11 mouse cellular contexts compared by ENCODE assay signal in genomic region chr3:152121169-152122009, GRCm38 (mm10). TPM values are rescaled to one million over a fixed set of nuclear protein-coding genes. Genes with fewer than 3 reads are reported as not detected.
DNase-seq lines count a peak whose midpoint lies in the region; ATAC-seq and TF ChIP-seq lines count a peak whose summit lies in the region.
"Had no signal": no experiment of that assay in that cellular context is flagged by ENCODE, and none has a peak within 500 bp of the region (broad histone marks: within the 10 kb centered on the region; RNA-seq: fewer than 3 reads in every experiment).

No protein-coding gene starts in this region.

- H3K4me2 ChIP-seq in embryonic facial prominence, embryonic 14.5 days (ENCODE audit: low read depth, low read length), result no peak overlapping the region
- H3K4me2 ChIP-seq in liver, embryonic 14.5 days (ENCODE audit: low read depth), result peak overlapping the region; percentile 68
- H3K4me2 ChIP-seq in forebrain, embryonic 13.5 days, result no peak overlapping the region

- peak overlapping the region; percentile 79 for H3K27ac ChIP-seq in heart, embryonic 10.5 days
- peak overlapping the region; percentile 28; the same call in 1 of the 2 replicates for H3K27ac ChIP-seq in embryonic facial prominence, embryonic 14.5 days (replicated peaks; ENCODE audit: low read depth, low read length)
- peak overlapping the region; percentile 90 for H3K27ac ChIP-seq in liver, embryonic 14.5 days
- no peak overlapping the region for H3K27ac ChIP-seq in forebrain, embryonic 13.5 days
- H3K27ac ChIP-seq: hindbrain, postnatal 0 days had no signal

- H3K9me3 ChIP-seq in heart, embryonic 10.5 days, result no peaks in the 10 kb centered on the region
- H3K9me3 ChIP-seq in embryonic facial prominence, embryonic 14.5 days (ENCODE audit: control insufficient read depth, low read length), result no peaks in the 10 kb centered on the region
- no peaks in the 10 kb centered on the region for H3K9me3 ChIP-seq in liver, embryonic 14.5 days (ENCODE audit: control insufficient read depth, low read length)
- H3K9me3 ChIP-seq in forebrain, embryonic 13.5 days (replicated peaks), result no peaks in the 10 kb centered on the region

- no peak for ATAC-seq in embryonic facial prominence, embryonic 14.5 days (ENCODE audit: low read depth)
- ATAC-seq in liver, embryonic 14.5 days (ENCODE audit: insufficient read depth), result no peak
- ATAC-seq in forebrain, embryonic 13.5 days, result no peak
- ATAC-seq: hindbrain, postnatal 0 days had no signal

- no peak for TF ChIP-seq CTCF in liver, embryonic 14.5 days (IDR thresholded peaks at IDR 0.05; ENCODE audit: low read depth)

- no peak overlapping the region for H3K9ac ChIP-seq in embryonic facial prominence, embryonic 14.5 days (ENCODE audit: low read depth, low read length)
- peak overlapping the region; percentile 36 for H3K9ac ChIP-seq in liver, embryonic 14.5 days (replicated peaks)
- H3K9ac ChIP-seq in forebrain, embryonic 13.5 days, result no peak overlapping the region

- intact Hi-C loops in heart, postnatal 14 days (cut with DNase I), result no loop called here

- DNase-seq in heart, embryonic 10.5 days (ENCODE audit: low spot score), result peak; percentile 25
- no peak for DNase-seq in heart, postnatal 14 days
- peak; percentile 82 for DNase-seq in 3T3-L1 (ENCODE audit: low read depth, low spot score)
- DNase-seq in embryonic facial prominence, embryonic 14.5 days (ENCODE audit: low spot score), result no peak
- no peak for DNase-seq in liver, embryonic 14.5 days (ENCODE audit: low read depth in 3 of 3, low spot score in 3 of 3)
- no peak for DNase-seq in layer of hippocampus, adult 8-10 months (ENCODE audit: low spot score in 2 of 2)
- DNase-seq in testis, postnatal 10 days (ENCODE audit: low spot score), result no peak
- DNase-seq: cerebellum, adult 18-20 months had no signal

- H3K4me3 ChIP-seq in heart, embryonic 10.5 days, result no peak overlapping the region
- H3K4me3 ChIP-seq in embryonic facial prominence, embryonic 14.5 days (ENCODE audit: low read depth, low read length), result no peak overlapping the region
- H3K4me3 ChIP-seq in liver, embryonic 14.5 days (ENCODE audit: insufficient read depth in 1 of 2, low read depth in 2 of 2, low read length in 2 of 2), result no peak overlapping the region
- H3K4me3 ChIP-seq in forebrain, embryonic 13.5 days, result no peak overlapping the region

- WGBS in heart, embryonic 10.5 days, result 75% methylated on average over 11 of the region's 11 CpGs
- 67% methylated on average over 11 of the region's 11 CpGs for WGBS in embryonic facial prominence, embryonic 14.5 days
- 67% methylated on average over 11 of the region's 11 CpGs for WGBS in liver, embryonic 14.5 days (ENCODE audit: insufficient replicate concordance)
- 86% methylated on average over 11 of the region's 11 CpGs for WGBS in forebrain, embryonic 13.5 days

- no peak for TF ChIP-seq EP300 in liver, embryonic 14.5 days (IDR thresholded peaks at IDR 0.05; ENCODE audit: low read depth)

- peaks cover 52% of the 10 kb centered on the region for H3K4me1 ChIP-seq in heart, embryonic 10.5 days
- H3K4me1 ChIP-seq in embryonic facial prominence, embryonic 14.5 days (ENCODE audit: control insufficient read depth, insufficient read depth, low read length), result peaks cover 6% of the 10 kb centered on the region; the same call in 1 of the 2 replicates
- H3K4me1 ChIP-seq in liver, embryonic 14.5 days (replicated peaks; ENCODE audit: control insufficient read depth in 2 of 2, insufficient read depth in 2 of 2, low read length in 1 of 2), result peaks cover 41 to 47% of the 10 kb centered on the region in 2 experiments
- no peaks in the 10 kb centered on the region for H3K4me1 ChIP-seq in forebrain, embryonic 13.5 days

- no peaks in the 10 kb centered on the region; the same call in 1 of the 2 replicates for H3K36me3 ChIP-seq in heart, embryonic 10.5 days
- no peaks in the 10 kb centered on the region for H3K36me3 ChIP-seq in embryonic facial prominence, embryonic 14.5 days (ENCODE audit: control insufficient read depth, insufficient read depth, low read length)
- no peaks in the 10 kb centered on the region for H3K36me3 ChIP-seq in liver, embryonic 14.5 days (replicated peaks; ENCODE audit: control insufficient read depth, insufficient read depth, low read depth)
- H3K36me3 ChIP-seq in forebrain, embryonic 13.5 days (ENCODE audit: poor library complexity, severe bottlenecking), result no peaks in the 10 kb centered on the region

- no peaks in the 10 kb centered on the region for H3K27me3 ChIP-seq in heart, embryonic 10.5 days (ENCODE audit: insufficient read depth, poor library complexity, severe bottlenecking)
- no peaks in the 10 kb centered on the region for H3K27me3 ChIP-seq in embryonic facial prominence, embryonic 14.5 days (replicated peaks; ENCODE audit: control insufficient read depth, insufficient read depth, low read length)
- no peaks in the 10 kb centered on the region for H3K27me3 ChIP-seq in liver, embryonic 14.5 days (ENCODE audit: control insufficient read depth, insufficient read depth, low read length)
- H3K27me3 ChIP-seq in forebrain, embryonic 13.5 days, result no peaks in the 10 kb centered on the region

RNA-seq across cellular contexts. Expression of gene Gipc2, which starts 44.6 kb away (rescaled TPM):
- polyA plus RNA-seq in heart, embryonic 10.5 days (2016; fragmentation: Nextera tagmentation; extraction: Ambion mirVana), result 4.2 and 10.8 TPM in 2 replicates
- 1 to 10 TPM; 2.1 to 2.9 TPM for total RNA-seq in heart, postnatal 14 days (2021)
- 2.3 and 4.6 TPM in 2 replicates for polyA plus RNA-seq in embryonic facial prominence, embryonic 14.5 days (2014; fragmentation: Nextera tagmentation; extraction: Ambion mirVana)
- polyA plus RNA-seq in liver, embryonic 14.5 days (2012; rRNA removed), result 5.1 and 7.7 TPM in 2 replicates
- polyA plus RNA-seq in liver, embryonic 14.5 days (2014; fragmentation: Nextera tagmentation; extraction: Ambion mirVana), result 16.9 and 17.8 TPM in 2 replicates
- 1 to 10 TPM in 3 of 4 experiments, under 1 TPM in 1; 0.68 to 1.9 (median 1.5) TPM for total RNA-seq in layer of hippocampus, adult 8-10 months (2022)
- 2.1 and 2.6 TPM in 2 replicates for polyA plus RNA-seq in forebrain, embryonic 13.5 days (2015; fragmentation: Nextera tagmentation; extraction: Ambion mirVana)
- total RNA-seq: megakaryocyte-erythroid progenitor cell, adult 5-6 weeks had no signal

Comparison
In these comparisons a context has a peak if more than half of its experiments do, and no peak if none do; other contexts are left out.
1. DNase-seq: peak in heart, embryonic 10.5 days (single experiment) and 3T3-L1 (single experiment); none in heart, postnatal 14 days (0 of 2), embryonic facial prominence, embryonic 14.5 days (single experiment), liver, embryonic 14.5 days (0 of 3), layer of hippocampus, adult 8-10 months (0 of 2) and testis, postnatal 10 days (single experiment).